Mouse (Mus musculus) hindbrain, embryonic 11.5 days (tissue): Measurements from ENCODE around the gene Spesp1. TPM values are rescaled to one million over a fixed set of nuclear protein-coding genes. Genes with fewer than 3 reads are reported as not detected.

Source experiments
- ATAC-seq: fragments of 200-750 bp; cut with Nextera tagmentation; 2 replicates; pipeline ENCODE4 v1.8.0; 2017; ENCODE audit warnings: mild to moderate bottlenecking, moderate TSS enrichment, moderate library complexity; ENCODE audit not compliant: low FRiP score
- DNase-seq: peaks from one replicate; pipeline ENCODE4 v3.0.0-alpha.2; 2015; ENCODE audit warnings: low spot score
- H3K27ac ChIP-seq: fragments of 300-500 bp; sonication (generic); 2 replicates; pipeline ENCODE4 v1.5.1; 2014; ENCODE audit warnings: mild to moderate bottlenecking, low read depth, low read length
- H3K27me3 ChIP-seq: fragments of 300-500 bp; sonication (generic); 2 replicates; pipeline ENCODE4 v1.6.1; 2014; ENCODE audit warnings: mild to moderate bottlenecking, low read length, moderate library complexity, mixed read lengths; ENCODE audit not compliant: control insufficient read depth, insufficient read depth
- H3K36me3 ChIP-seq: fragments of 300-500 bp; sonication (generic); 2 replicates; pipeline ENCODE4 v1.6.1; 2014; ENCODE audit warnings: mild to moderate bottlenecking, low read length, moderate library complexity, mixed read lengths; ENCODE audit not compliant: control insufficient read depth, insufficient read depth
- H3K4me1 ChIP-seq: fragments of 300-500 bp; sonication (generic); replicated peaks from 2 replicates; pipeline ENCODE4 v1.6.1; 2014; ENCODE audit warnings: low read length, mixed read lengths; ENCODE audit not compliant: control insufficient read depth, insufficient read depth
- H3K4me2 ChIP-seq: fragments of 300-500 bp; sonication (generic); replicated peaks from 2 replicates; pipeline ENCODE4 v1.6.1; 2014; ENCODE audit warnings: mild to moderate bottlenecking, low read depth, low read length
- H3K4me3 ChIP-seq: fragments of 300-500 bp; sonication (generic); 2 replicates; pipeline ENCODE4 v1.5.1; 2014; ENCODE audit warnings: low read depth, low read length
- H3K9ac ChIP-seq: fragments of 300-500 bp; sonication (generic); 2 replicates; pipeline ENCODE4 v1.6.1; 2014; ENCODE audit warnings: low read depth, low read length
- H3K9me3 ChIP-seq: fragments of 300-500 bp; sonication (generic); 2 replicates; pipeline ENCODE4 v1.6.1; 2016; ENCODE audit warnings: low read length; ENCODE audit not compliant: control insufficient read depth
- WGBS: fragments of 180-500 bp; shearing (Covaris S2); extraction: QIAGEN DNeasy Blood & Tissue Kit; methylation state at CpG from one replicate; pipeline ENCODE4 v1.1.7; 2014; 5-methylcytosine and 5-hydroxymethylcytosine counted together
- polyA plus RNA-seq: library from polyadenylated mRNA; unstranded; fragments of >200 nt; fragmentation: Nextera tagmentation; extraction: Ambion mirVana; gene quantifications from 2 replicates; pipeline ENCODE4 v1.2.1, GENCODE M21; 2014

The Spesp1 gene
- polyA plus RNA-seq, result not detected in 2 replicates

- 83% methylated on average over 27 of the region's 27 CpGs for WGBS
- DNase-seq (no peak), ATAC-seq (no peak)
- H3K4me2 ChIP-seq, result no peak within 1 kb of the TSS
- no peaks in the 10 kb centered on the region for H3K36me3 ChIP-seq
- no peaks in the 10 kb centered on the region for H3K9me3 ChIP-seq
- no peak within 1 kb of the TSS for H3K27ac ChIP-seq
- no peak within 1 kb of the TSS for H3K9ac ChIP-seq
- no peak within 1 kb of the TSS for H3K4me3 ChIP-seq
- no peaks in the 10 kb centered on the region for H3K27me3 ChIP-seq
- no peaks in the 10 kb centered on the region for H3K4me1 ChIP-seq
These were observed at the start of gene Spesp1 for GRCm38 (mm10) chr9:62281991-62282390. Gene Spesp1 (minus strand): TSS chr9:62282208.

DNA sequence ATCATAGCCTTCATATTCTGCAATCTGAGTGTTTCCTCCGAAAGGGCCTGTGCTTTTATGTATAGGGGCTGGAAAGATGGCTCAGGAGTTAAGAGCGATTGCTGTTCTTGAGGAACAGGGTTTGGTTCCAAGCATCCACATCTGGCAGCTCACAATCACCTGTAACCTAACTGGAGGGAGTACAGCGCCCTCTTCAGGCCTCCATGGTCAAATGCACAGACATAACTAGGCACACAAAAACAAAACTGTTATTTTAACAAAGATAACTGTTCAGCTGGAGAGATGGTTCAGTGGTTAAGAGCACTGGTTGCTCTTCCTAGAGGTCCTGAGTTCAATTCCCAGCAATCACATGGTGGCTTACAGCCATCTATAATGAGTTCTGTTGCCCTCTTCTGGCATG lies 44.0 kb upstream of the Spesp1 start:
- no peak overlapping the region for H3K9ac ChIP-seq
- 71% methylated on average over 3 of the region's 3 CpGs for WGBS
- H3K4me1 ChIP-seq, result no peaks in the 10 kb centered on the region
- no peak overlapping the region for H3K4me2 ChIP-seq
- H3K27me3 ChIP-seq, result no peaks in the 10 kb centered on the region
- DNase-seq, result no peak
- no peak overlapping the region for H3K4me3 ChIP-seq
- ATAC-seq, result no peak
- H3K9me3 ChIP-seq, result no peaks in the 10 kb centered on the region
- no peaks in the 10 kb centered on the region for H3K36me3 ChIP-seq
- H3K27ac ChIP-seq, result no peak overlapping the region

GRCm38 (mm10) chr9:62323816-62324215 lies 41.8 kb upstream of the Spesp1 start:
- H3K4me3 ChIP-seq, result no peak overlapping the region
- no peaks in the 10 kb centered on the region for H3K4me1 ChIP-seq
- H3K36me3 ChIP-seq, result no peaks in the 10 kb centered on the region
- no peak overlapping the region for H3K27ac ChIP-seq
- WGBS, result 88% methylated on average over 1 of the region's 1 CpGs
- ATAC-seq (no peak), DNase-seq (no peak)
- no peaks in the 10 kb centered on the region for H3K27me3 ChIP-seq
- H3K9ac ChIP-seq, result no peak overlapping the region
- no peak overlapping the region for H3K4me2 ChIP-seq
- H3K9me3 ChIP-seq, result no peaks in the 10 kb centered on the region

- DNase-seq, result no peak
- H3K4me3 ChIP-seq, result no peak overlapping the region
- no peak overlapping the region for H3K27ac ChIP-seq
- H3K9ac ChIP-seq, result no peak overlapping the region
- H3K4me1 ChIP-seq, result no peaks in the 10 kb centered on the region
- 80% methylated on average over 4 of the region's 4 CpGs for WGBS
- no peaks in the 10 kb centered on the region for H3K27me3 ChIP-seq
- H3K4me2 ChIP-seq, result no peak overlapping the region
- ATAC-seq, result no peak
- H3K9me3 ChIP-seq, result no peaks in the 10 kb centered on the region
- no peaks in the 10 kb centered on the region for H3K36me3 ChIP-seq
These were observed 36.7 kb upstream of the Spesp1 start for GRCm38 (mm10) chr9:62318729-62319128.

- H3K4me1 ChIP-seq, result no peaks in the 10 kb centered on the region
- no peak overlapping the region for H3K9ac ChIP-seq
- ATAC-seq, result no peak
- no peaks in the 10 kb centered on the region for H3K9me3 ChIP-seq
- H3K4me2 ChIP-seq, result no peak overlapping the region
- no peaks in the 10 kb centered on the region for H3K27me3 ChIP-seq
- no peaks in the 10 kb centered on the region for H3K36me3 ChIP-seq
- H3K4me3 ChIP-seq, result no peak overlapping the region
- 91% methylated on average over 6 of the region's 6 CpGs for WGBS
- DNase-seq, result no peak
- H3K27ac ChIP-seq, result no peak overlapping the region
These were observed 33.5 kb upstream of the Spesp1 start for GRCm38 (mm10) chr9:62315556-62315955.

DNA sequence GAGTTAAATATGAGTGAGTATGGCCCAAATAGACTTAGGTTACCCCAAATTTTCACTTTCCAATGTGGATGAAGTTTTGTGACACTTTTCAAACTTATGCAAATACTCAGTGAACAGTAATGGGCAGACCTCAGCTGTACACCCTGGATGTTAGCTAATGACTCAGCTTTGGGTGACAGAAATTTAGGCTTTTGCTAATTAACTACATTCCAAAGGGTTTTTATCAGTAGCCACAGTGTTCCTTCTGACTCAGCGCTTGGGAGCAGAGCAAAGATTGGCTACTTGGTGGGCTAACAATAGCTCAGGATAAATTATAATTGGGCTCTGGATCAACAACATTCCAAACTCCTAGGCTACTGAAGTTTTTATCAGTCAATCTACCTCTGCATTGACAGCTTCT lies 14.9 kb upstream of the Spesp1 start:
- DNase-seq, result no peak

GRCm38 (mm10) chr9:62295006-62295698 lies 13.1 kb upstream of the Spesp1 start:
- Histone ChIP-seq H3K9me3 (no peaks in the 10 kb centered on the region), H3K4me1 (no peaks in the 10 kb centered on the region), H3K4me2 (no peak overlapping the region), H3K4me3 (no peak overlapping the region), H3K27ac (no peak overlapping the region), H3K9ac (no peak overlapping the region), H3K27me3 (no peaks in the 10 kb centered on the region), H3K36me3 (no peaks in the 10 kb centered on the region)
- ATAC-seq, result no peak
- DNase-seq, result peak; percentile 90
- 30% methylated on average over 7 of the region's 7 CpGs for WGBS

More for the DNA sequence above, 14.9 kb upstream of the Spesp1 start:
- no peaks in the 10 kb centered on the region for H3K27me3 ChIP-seq
- H3K27ac ChIP-seq, result no peak overlapping the region
- 72% methylated on average over 1 of the region's 1 CpGs for WGBS
- no peaks in the 10 kb centered on the region for H3K36me3 ChIP-seq
- no peaks in the 10 kb centered on the region for H3K9me3 ChIP-seq
- no peak overlapping the region for H3K4me2 ChIP-seq
- no peak for ATAC-seq
- H3K4me1 ChIP-seq, result no peaks in the 10 kb centered on the region
- no peak overlapping the region for H3K4me3 ChIP-seq
- no peak overlapping the region for H3K9ac ChIP-seq

DNA sequence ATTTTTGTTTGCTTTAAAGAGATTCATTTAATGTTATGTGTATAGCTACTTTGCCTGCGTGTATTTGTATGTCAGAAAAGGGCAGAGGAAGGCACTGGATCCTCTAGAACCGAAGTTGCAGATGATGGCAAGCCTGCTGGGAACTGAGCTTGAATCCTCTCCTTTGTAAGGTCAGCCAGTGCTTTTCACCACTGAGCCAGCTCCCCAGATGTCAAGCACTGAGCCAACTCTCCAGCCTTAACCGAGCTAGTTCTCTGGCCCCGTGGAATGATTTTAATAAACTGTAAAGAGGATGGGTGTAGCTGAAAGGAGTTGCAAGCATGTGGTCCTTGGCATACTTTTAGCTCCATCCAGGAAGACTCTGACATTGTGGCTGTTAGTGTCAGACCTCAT lies 5.6 kb upstream of the Spesp1 start:
- ATAC-seq (no peak), DNase-seq (no peak)
- no peaks in the 10 kb centered on the region for H3K4me1 ChIP-seq
- H3K36me3 ChIP-seq, result no peaks in the 10 kb centered on the region
- no peak overlapping the region for H3K4me3 ChIP-seq
- no peaks in the 10 kb centered on the region for H3K9me3 ChIP-seq
- H3K9ac ChIP-seq, result no peak overlapping the region
- H3K27ac ChIP-seq, result no peak overlapping the region
- H3K4me2 ChIP-seq, result no peak overlapping the region
- no peaks in the 10 kb centered on the region for H3K27me3 ChIP-seq
- WGBS, result 69% methylated on average over 4 of the region's 4 CpGs

- 48% methylated on average over 4 of the region's 4 CpGs for WGBS
- H3K9ac ChIP-seq, result no peak overlapping the region
- DNase-seq (peak; percentile 86), ATAC-seq (no peak)
- no peak overlapping the region for H3K27ac ChIP-seq
- H3K4me3 ChIP-seq, result no peak overlapping the region
- H3K9me3 ChIP-seq, result no peaks in the 10 kb centered on the region
- H3K4me1 ChIP-seq, result no peaks in the 10 kb centered on the region
- H3K4me2 ChIP-seq, result no peak overlapping the region
- H3K36me3 ChIP-seq, result no peaks in the 10 kb centered on the region
- H3K27me3 ChIP-seq, result no peaks in the 10 kb centered on the region
These were observed 5.1 kb upstream of the Spesp1 start for GRCm38 (mm10) chr9:62286967-62287632.
